Mouse (Mus musculus): ENCODE results near the gene Brf1.

- no peak for TF ChIP-seq POLR2A (IDR thresholded peaks at IDR 0.05; ENCODE audit: borderline replicate concordance, extremely low read depth, low read depth, low read length)
- no peak for TF ChIP-seq CTCF (IDR thresholded peaks at IDR 0.05; ENCODE audit: insufficient read depth, low read length)
Measured at GRCm38 (mm10) chr12:113044916-113045677, 44.6 kb upstream of the Brf1 start.
